Mouse (Mus musculus): ENCODE data around the gene Setd1b. TPM values are rescaled to one million over a fixed set of nuclear protein-coding genes. Genes with fewer than 3 reads are reported as not detected.

Setd1b gene
- polyA plus RNA-seq, 1 experiment = 3.9 TPM

GRCm38 (mm10) chr5:123137044-123137909 is 4.7 kb upstream of the Setd1b start:
- Histone ChIP-seq H3K9me3 (ENCODE audit: control insufficient read depth, low read length) (no peaks in the 10 kb centered on the region), H3K4me3 (replicated peaks) (peak overlapping the region; percentile 82), H3K4me1 (ENCODE audit: control insufficient read depth) (peaks cover 80% of the 10 kb centered on the region), H3K27me3 (ENCODE audit: control insufficient read depth) (no peaks in the 10 kb centered on the region), H3K36me3 (ENCODE audit: control insufficient read depth) (peaks cover 59% of the 10 kb centered on the region)
- no peak for TF ChIP-seq GATA1 (IDR thresholded peaks at IDR 0.05; ENCODE audit: low read length)
- no peak for TF ChIP-seq TAL1 (IDR thresholded peaks at IDR 0.05; ENCODE audit: low read length)

GRCm38 (mm10) chr5:123137910-123138229 is 4.1 kb upstream of the Setd1b start:
- Histone ChIP-seq H3K36me3 (ENCODE audit: control insufficient read depth) (peaks cover 56% of the 10 kb centered on the region), H3K9me3 (ENCODE audit: control insufficient read depth, low read length) (no peaks in the 10 kb centered on the region), H3K27me3 (ENCODE audit: control insufficient read depth) (no peaks in the 10 kb centered on the region), H3K4me3 (replicated peaks) (peak overlapping the region; percentile 82), H3K4me1 (ENCODE audit: control insufficient read depth) (peaks cover 74% of the 10 kb centered on the region)
- TF ChIP-seq GATA1 (IDR thresholded peaks at IDR 0.05; ENCODE audit: low read length) (no peak), TAL1 (IDR thresholded peaks at IDR 0.05; ENCODE audit: low read length) (no peak)

- H3K4me1 ChIP-seq (ENCODE audit: control insufficient read depth) = peaks cover 73% of the 10 kb centered on the region
These were observed 3.6 kb upstream of the Setd1b start for GRCm38 (mm10) chr5:123138230-123138911.

GRCm38 (mm10) chr5:123138953-123139721 is 2.9 kb upstream of the Setd1b start:
- no peak for TF ChIP-seq TAL1 (IDR thresholded peaks at IDR 0.05; ENCODE audit: low read length)
- TF ChIP-seq GATA1 (IDR thresholded peaks at IDR 0.05; ENCODE audit: low read length) = no peak
- Histone ChIP-seq H3K36me3 (ENCODE audit: control insufficient read depth) (peaks cover 46% of the 10 kb centered on the region), H3K4me1 (ENCODE audit: control insufficient read depth) (peaks cover 73% of the 10 kb centered on the region), H3K4me3 (replicated peaks) (peak overlapping the region; percentile 82), H3K27me3 (ENCODE audit: control insufficient read depth) (no peaks in the 10 kb centered on the region), H3K9me3 (ENCODE audit: control insufficient read depth, low read length) (no peaks in the 10 kb centered on the region)

More at GRCm38 (mm10) chr5:123138230-123138911, 3.6 kb upstream of the Setd1b start:
- TF ChIP-seq GATA1 (IDR thresholded peaks at IDR 0.05; ENCODE audit: low read length) (no peak), TAL1 (IDR thresholded peaks at IDR 0.05; ENCODE audit: low read length) (no peak)
- H3K4me3 ChIP-seq (replicated peaks) = peak overlapping the region; percentile 82
- no peaks in the 10 kb centered on the region for H3K27me3 ChIP-seq (ENCODE audit: control insufficient read depth)
- H3K9me3 ChIP-seq (ENCODE audit: control insufficient read depth, low read length) = no peaks in the 10 kb centered on the region
- peaks cover 51% of the 10 kb centered on the region for H3K36me3 ChIP-seq (ENCODE audit: control insufficient read depth)

- peaks cover 73% of the 10 kb centered on the region for H3K4me1 ChIP-seq (ENCODE audit: control insufficient read depth)
- TF ChIP-seq GATA1 (IDR thresholded peaks at IDR 0.05; ENCODE audit: low read length) (no peak), TAL1 (IDR thresholded peaks at IDR 0.05; ENCODE audit: low read length) (no peak)
- no peaks in the 10 kb centered on the region for H3K9me3 ChIP-seq (ENCODE audit: control insufficient read depth, low read length)
These were observed 2.0 kb upstream of the Setd1b start for GRCm38 (mm10) chr5:123139722-123140627.

GRCm38 (mm10) chr5:123140694-123141554 is 1.1 kb upstream of the Setd1b start:
- peaks cover 73% of the 10 kb centered on the region for H3K4me1 ChIP-seq (ENCODE audit: control insufficient read depth)
- TF ChIP-seq TAL1 (IDR thresholded peaks at IDR 0.05; ENCODE audit: low read length) (no peak), GATA1 (IDR thresholded peaks at IDR 0.05; ENCODE audit: low read length) (no peak)
- H3K4me3 ChIP-seq (replicated peaks) = peak overlapping the region; percentile 82
- no peaks in the 10 kb centered on the region for H3K9me3 ChIP-seq (ENCODE audit: control insufficient read depth, low read length)
- H3K27me3 ChIP-seq (ENCODE audit: control insufficient read depth) = no peaks in the 10 kb centered on the region
- H3K36me3 ChIP-seq (ENCODE audit: control insufficient read depth) = peaks cover 46% of the 10 kb centered on the region

More at GRCm38 (mm10) chr5:123139722-123140627, 2.0 kb upstream of the Setd1b start:
- H3K4me3 ChIP-seq (replicated peaks) = peak overlapping the region; percentile 82
- H3K36me3 ChIP-seq (ENCODE audit: control insufficient read depth) = peaks cover 46% of the 10 kb centered on the region
- no peaks in the 10 kb centered on the region for H3K27me3 ChIP-seq (ENCODE audit: control insufficient read depth)

GRCm38 (mm10) chr5:123141555-123142160 is 335 bp upstream of the Setd1b start:
- H3K27me3 ChIP-seq (ENCODE audit: control insufficient read depth) = no peaks in the 10 kb centered on the region
- H3K36me3 ChIP-seq (ENCODE audit: control insufficient read depth) = peaks cover 47% of the 10 kb centered on the region
- no peak for TF ChIP-seq GATA1 (IDR thresholded peaks at IDR 0.05; ENCODE audit: low read length)
- no peak for TF ChIP-seq TAL1 (IDR thresholded peaks at IDR 0.05; ENCODE audit: low read length)
- H3K4me3 ChIP-seq (replicated peaks) = peak overlapping the region; percentile 82
- peaks cover 72% of the 10 kb centered on the region for H3K4me1 ChIP-seq (ENCODE audit: control insufficient read depth)
- H3K9me3 ChIP-seq (ENCODE audit: control insufficient read depth, low read length) = no peaks in the 10 kb centered on the region

Measured in erythroblast, embryonic 14.5 days (primary cell).